Mouse (Mus musculus) layer of hippocampus, postnatal 10 days (tissue): ENCODE measurements around the gene Gm3409. TPM values are rescaled to one million over a fixed set of nuclear protein-coding genes. Genes with fewer than 3 reads are reported as not detected.
A peak's percentile ranks its signal among the peaks of the same experiment; 100 is the strongest.
"Not testable (repeated sequence)": the region's sequence is repeated elsewhere in the genome, so short reads cannot be mapped to it uniquely, and the experiment has no call there.

Experiments used
- DNase-seq, 2 experiments: peaks; one replicate each; pipeline ENCODE4 v3.0.0; 2021; ENCODE audit warnings: low spot score in 2 of 2
- long read RNA-seq: library from polyadenylated mRNA; stranded (forward); transcript quantifications from one replicate; pipeline ENCODE4 v2.0.0, GENCODE M21; 2023
- total RNA-seq, 2 experiments: library from RNA; stranded (reverse); gene quantifications; 2 replicates each; pipeline ENCODE4 v1.2.3; 2021

The Gm3409 gene
- not detected for total RNA-seq
- long read RNA-seq, result 0 reads

DNA sequence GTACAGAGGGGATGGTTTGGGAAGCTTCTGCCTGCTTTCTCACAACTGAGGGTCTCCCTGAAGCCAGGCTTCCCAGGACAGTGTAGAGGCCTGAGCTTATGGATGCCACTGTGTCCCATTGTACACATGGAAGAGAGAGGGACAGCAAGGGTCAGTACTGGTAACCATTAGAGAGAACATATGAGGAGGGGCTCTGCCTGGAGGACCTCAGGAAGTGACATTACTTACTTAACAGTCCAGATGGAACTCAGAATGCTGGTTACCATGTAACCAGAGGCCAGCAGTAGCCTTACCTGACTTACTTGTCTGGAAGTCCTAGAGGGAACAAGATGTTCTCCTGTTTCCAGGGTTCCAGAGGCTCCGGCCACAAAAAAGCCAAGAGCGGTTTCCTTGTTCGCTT lies at the start of gene Gm3409:
Gm3409 (plus strand) TSS at position 301 of the 400 bp plus-strand sequence.
- not testable (repeated sequence) for DNase-seq

DNA sequence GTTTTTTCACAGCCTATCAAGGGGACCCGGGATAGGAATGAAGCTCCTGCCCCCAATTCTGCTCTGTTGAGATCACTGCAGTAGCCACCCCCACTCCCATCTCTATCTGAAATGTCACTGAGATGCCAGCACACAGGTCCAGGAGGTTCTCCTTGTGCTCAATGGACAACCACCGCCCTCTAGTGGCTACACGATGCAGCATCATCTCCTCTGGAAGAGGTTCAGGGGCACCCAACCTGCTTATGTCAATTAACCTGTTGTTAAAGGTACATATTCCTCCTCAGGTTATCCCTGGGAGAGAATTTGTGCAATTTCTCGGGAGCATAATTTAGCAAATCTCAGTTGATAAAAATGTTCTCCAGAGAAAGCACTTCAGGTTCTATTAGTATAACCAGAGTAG lies 48.5 kb upstream of the Gm3409 start:
- peak; percentile 43 to 53 for DNase-seq

- DNase-seq, result not testable (repeated sequence)
Measured at GRCm38 (mm10) chr5:146491063-146491462, 46.4 kb upstream of the Gm3409 start, which contains the start of gene Gm6370. Gm6370 (plus strand) TSS chr5:146491363.

DNA sequence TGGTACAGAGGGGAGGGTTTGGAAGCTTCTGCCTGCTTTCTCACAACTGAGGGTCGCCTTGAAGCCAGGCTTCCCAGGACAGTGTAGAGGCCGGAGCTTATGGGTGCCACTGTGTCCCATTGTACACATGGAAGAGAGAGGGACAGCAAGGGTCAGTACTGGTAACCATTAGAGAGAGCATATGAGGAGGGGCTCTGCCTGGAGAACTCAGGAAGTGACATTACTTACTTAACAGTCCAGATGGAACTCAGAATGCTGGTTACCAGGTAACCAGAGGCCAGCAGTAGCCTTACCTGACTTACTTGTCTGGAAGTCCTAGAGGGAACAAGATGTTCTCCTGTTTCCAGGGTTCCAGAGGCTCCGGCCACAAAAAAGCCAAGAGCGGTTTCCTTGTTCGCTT lies 35.3 kb upstream of the Gm3409 start, which contains the start of gene 4930449I24Rik:
4930449I24Rik (plus strand) TSS at position 301 of the 400 bp plus-strand sequence.
- DNase-seq, result not testable (repeated sequence)

GRCm38 (mm10) chr5:146513823-146514222 lies 23.6 kb upstream of the Gm3409 start, which contains the start of gene Gm3402:
Gm3402 (plus strand) TSS chr5:146514123.
- DNase-seq, result not testable (repeated sequence)

DNA sequence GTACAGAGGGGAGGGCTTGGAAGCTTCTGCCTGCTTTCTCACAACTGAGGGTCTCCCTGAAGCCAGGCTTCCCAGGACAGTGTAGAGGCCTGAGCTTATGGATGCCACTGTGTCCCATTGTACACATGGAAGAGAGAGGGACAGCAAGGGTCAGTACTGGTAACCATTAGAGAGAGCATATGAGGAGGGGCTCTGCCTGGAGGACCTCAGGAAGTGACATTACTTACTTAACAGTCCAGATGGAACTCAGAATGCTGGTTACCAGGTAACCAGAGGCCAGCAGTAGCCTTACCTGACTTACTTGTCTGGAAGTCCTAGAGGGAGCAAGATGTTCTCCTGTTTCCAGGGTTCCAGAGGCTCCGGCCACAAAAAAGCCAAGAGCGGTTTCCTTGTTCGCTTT lies 11.9 kb upstream of the Gm3409 start, which contains the start of gene Gm3404:
Gm3404 (plus strand) TSS at position 301 of the 400 bp plus-strand sequence.
- DNase-seq, result not testable (repeated sequence)

GRCm38 (mm10) chr5:146555836-146556235 lies 18.4 kb downstream of the Gm3409 start, which contains the start of gene Gm3415:
Gm3415 (plus strand) TSS chr5:146556136.
- DNase-seq, result not testable (repeated sequence)

DNA sequence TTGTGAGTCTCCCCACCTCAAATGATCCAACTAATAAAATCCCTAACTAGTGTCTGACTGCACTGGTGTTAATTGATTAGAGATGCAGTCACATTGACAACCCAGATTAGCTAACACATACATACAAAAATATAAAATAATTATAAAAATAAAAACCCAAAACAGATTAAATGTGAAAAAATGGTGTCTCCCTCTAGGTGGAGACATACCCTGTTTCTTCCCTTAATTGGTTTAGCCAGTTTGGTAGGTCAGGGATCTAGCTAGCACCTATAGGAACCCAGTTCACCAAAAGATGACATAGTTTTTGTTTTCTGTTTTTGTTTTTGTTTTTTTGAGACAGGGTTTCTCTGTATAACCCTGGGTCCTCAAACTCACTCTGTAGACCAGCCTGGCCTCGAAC lies 26.8 kb downstream of the Gm3409 start:
- no peak for DNase-seq

DNA sequence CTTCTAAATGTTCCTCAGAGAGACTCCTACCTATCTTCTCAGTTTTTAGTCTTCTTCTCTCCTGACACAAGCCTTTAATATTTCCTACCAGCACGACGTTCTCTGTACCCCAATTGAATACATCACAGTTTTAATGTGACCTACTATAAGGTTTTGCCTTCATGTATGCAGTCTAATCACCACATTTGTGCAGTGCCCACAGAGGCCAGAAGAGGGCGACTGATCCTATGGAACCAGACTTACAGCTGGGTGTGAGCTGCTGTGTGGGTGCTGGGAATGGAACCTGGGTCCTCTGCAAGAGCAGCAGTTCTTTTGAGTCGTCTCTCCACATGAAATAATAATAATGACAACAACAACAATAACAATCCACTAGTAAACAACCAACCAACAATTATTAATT lies 29.6 kb downstream of the Gm3409 start:
- no peak for DNase-seq

- DNase-seq, result not testable (repeated sequence)
Measured at GRCm38 (mm10) chr5:146570179-146570578, 32.7 kb downstream of the Gm3409 start.

- peak; percentile 70 to 81 for DNase-seq
Measured at GRCm38 (mm10) chr5:146571830-146572734, 34.6 kb downstream of the Gm3409 start.

DNA sequence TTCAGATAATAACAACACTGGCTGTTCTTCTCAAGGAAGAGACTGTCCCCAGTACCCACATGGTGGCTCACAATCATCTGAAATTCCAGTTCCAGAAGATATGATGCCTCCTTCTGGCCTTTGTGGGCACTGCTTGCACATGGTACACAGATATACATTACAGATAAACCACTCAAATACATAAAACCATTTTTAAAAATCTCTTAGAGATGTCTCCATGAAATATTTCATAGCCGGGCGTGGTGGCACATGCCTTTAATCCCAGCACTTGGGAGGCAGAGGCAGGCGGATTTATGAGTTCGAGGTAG lies 35.2 kb downstream of the Gm3409 start:
- not testable (repeated sequence) for DNase-seq

DNA sequence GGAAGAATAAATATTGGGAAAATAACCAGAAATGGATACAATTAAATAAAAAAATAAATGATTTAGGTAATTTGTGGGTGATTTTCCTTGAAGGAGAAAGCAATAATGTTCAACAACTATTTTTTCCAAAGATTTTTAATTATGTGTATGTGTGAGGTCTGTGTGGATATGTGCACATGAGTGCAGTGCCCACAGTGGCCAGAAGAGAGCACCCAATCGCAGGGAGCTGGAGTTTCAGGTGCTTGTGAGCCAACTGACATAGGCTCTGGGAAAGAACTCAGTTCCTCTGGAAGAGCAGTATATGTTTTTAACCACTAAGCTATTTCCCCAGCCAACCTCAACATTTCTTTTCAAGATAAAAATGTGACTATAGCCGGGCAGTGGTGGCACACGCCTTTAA lies 39.2 kb downstream of the Gm3409 start:
- DNase-seq, result no peak

DNA sequence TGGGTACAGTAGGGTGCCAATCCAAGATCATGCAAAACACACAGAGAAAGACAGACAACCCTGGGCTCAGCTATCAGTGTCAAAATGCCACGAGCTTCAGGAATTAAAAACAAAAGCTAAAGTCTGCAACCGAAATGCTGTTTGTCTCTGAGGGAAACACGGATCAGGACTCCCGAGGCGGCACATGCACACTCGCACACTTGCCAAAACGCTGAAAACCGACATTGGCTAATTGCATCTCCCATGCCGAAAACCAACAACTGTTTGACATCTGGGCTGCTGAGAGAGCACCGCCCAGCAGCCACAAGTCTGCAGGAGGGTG lies 46.7 kb downstream of the Gm3409 start:
- DNase-seq, result peak in 1 of 2 experiments; percentile 46

DNA sequence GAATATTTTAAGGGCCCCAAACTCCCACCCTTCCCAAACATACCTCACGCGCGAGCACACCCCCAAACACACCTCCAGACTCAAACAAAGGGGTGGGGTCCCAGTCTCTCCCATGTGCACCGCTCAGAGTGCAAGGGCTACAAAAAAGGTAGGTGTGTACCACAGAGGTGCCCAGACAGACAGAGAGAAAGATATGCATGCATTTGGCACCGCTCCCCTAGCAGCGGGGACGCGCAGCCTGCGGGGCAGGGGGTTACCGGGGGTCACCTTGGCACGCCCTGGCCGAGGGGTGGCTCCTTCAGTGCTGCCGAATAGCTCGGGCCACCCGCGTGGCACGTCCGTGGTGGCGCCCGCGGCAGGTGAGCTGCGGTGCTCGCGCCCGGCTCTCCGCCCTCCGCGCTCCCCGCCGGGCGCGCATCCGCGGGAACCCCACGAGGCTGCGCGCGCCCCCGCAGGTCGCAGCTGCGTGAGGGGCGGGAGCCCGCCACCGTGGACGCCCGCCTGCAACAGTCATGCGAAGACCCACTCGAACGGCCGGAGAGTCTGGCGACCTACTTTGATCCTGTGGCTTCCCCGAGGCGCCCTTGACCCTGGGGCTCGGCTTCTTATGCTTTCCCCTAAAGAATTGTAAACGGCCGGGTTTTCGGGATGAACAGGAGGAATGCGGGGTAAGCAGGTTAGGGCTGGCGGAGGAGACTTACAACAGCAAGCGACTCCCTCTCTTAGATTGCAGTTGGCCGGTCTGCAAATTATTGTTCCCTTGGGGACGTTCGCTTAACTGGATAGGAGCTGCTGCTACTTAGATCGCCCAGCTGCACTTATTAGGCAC lies 47.2 kb downstream of the Gm3409 start, which contains the start of gene Gpr12:
Gpr12 (minus strand) TSS at position 762 of the 829 bp plus-strand sequence.
- DNase-seq, result peak in 1 of 2 experiments; percentile 63

DNA sequence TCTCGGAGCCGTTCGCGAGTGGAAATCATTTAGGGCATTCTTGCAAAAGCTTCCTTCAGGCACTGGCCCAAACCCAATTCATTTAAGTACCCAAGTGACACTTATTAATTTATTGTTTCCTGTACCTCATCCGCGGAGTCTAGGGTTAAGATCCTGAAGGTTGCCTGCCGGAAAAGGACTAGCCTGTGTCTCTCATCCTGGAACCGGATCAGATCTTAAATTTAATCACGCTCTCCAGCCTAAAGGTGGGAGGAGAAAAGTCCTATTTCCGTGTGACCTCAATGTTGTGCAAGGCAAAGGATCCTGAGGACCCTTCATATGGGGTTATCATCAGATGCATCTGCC lies 47.8 kb downstream of the Gm3409 start:
- DNase-seq, result no peak

DNA sequence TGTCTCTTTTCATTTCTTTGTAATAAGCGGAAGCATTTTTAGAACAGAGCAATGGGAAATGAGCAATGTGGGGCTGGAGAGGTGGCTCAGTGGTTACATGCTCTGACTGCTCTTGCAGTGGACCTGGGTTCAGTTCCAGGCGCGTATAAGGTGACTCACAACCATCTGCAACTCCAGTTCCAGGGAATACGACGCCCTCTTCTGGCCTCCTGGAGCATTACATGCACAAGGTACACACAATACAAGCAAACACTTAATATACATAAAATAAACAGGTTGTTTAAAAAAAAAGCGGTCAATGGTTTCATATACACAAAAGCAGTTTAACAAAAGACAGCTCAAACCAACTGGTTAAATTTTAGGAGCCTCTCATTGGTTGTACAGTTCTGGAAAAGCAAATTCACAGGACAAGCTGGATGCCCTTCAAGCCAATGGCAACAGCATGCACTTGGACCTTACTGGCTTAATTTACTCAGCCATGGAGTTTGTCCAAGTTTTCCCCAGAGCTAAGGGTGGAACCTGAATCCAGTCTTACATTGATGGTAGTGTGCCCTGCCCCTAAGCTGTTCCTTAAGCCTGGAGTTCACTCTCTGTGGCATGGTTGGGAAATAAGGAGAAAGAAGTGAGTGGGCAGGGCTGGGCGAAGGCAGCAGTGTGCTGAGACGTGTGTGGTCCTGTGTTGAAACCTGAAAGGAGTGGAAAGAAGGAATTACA lies 49.1 kb downstream of the Gm3409 start:
- no peak for DNase-seq
